Mouse (Mus musculus) midbrain, postnatal 0 days (tissue): ENCODE data around the gene Npw. TPM values are rescaled to one million over a fixed set of nuclear protein-coding genes. Genes with fewer than 3 reads are reported as not detected.

Experiments used
- ATAC-seq: fragments of 200-750 bp; cut with Nextera tagmentation; 2 replicates; pipeline ENCODE4 v1.8.0; 2017; ENCODE audit warnings: moderate number of reproducible peaks, mild to moderate bottlenecking, moderate TSS enrichment, moderate library complexity; ENCODE audit not compliant: low FRiP score
- DNase-seq: peaks from one replicate; pipeline ENCODE4 v3.0.0-alpha.2; 2015; ENCODE audit warnings: low spot score
- H3K27ac ChIP-seq: fragments of 300-500 bp; sonication (generic); 2 replicates; pipeline ENCODE4 v1.5.1; 2014; ENCODE audit warnings: low read depth, mild to moderate bottlenecking, low read length, mixed read lengths
- H3K27me3 ChIP-seq: fragments of 300-500 bp; sonication (generic); 2 replicates; pipeline ENCODE4 v1.6.1; 2014; ENCODE audit warnings: low read length, control low read depth, mixed read lengths; ENCODE audit not compliant: insufficient read depth
- H3K36me3 ChIP-seq: fragments of 300-500 bp; sonication (generic); 2 replicates; pipeline ENCODE4 v1.6.1; 2014; ENCODE audit warnings: low read length, control low read depth, mixed read lengths; ENCODE audit not compliant: insufficient read depth
- H3K4me1 ChIP-seq: fragments of 300-500 bp; sonication (generic); 2 replicates; pipeline ENCODE4 v1.6.1; 2014; ENCODE audit warnings: mild to moderate bottlenecking, control low read depth, antibody characterized with exemption, low read length, mixed read lengths; ENCODE audit not compliant: insufficient read depth
- H3K4me2 ChIP-seq: fragments of 300-500 bp; sonication (generic); 2 replicates; pipeline ENCODE4 v1.6.1; 2014; ENCODE audit warnings: low read depth, mild to moderate bottlenecking, low read length, mixed read lengths; ENCODE audit not compliant: poor library complexity, severe bottlenecking
- H3K4me3 ChIP-seq: fragments of 300-500 bp; sonication (generic); 2 replicates; pipeline ENCODE4 v1.5.1; 2014; ENCODE audit warnings: low read depth, mild to moderate bottlenecking, low read length, moderate library complexity
- H3K9ac ChIP-seq: fragments of 300-500 bp; sonication (generic); replicated peaks from 2 replicates; pipeline ENCODE4 v1.6.1; 2014; ENCODE audit warnings: mild to moderate bottlenecking, low read length, moderate library complexity, mixed read lengths; ENCODE audit not compliant: poor library complexity, severe bottlenecking
- H3K9me3 ChIP-seq: fragments of 300-500 bp; sonication (generic); 2 replicates; pipeline ENCODE4 v1.6.1; 2016; ENCODE audit warnings: low read length, control low read depth
- CTCF ChIP-seq: IDR thresholded peaks from 2 replicates; pipeline ENCODE4 v1.5.1; 2016; ENCODE audit warnings: antibody characterized with exemption, mild to moderate bottlenecking
- WGBS: fragments of 180-500 bp; shearing (Covaris S2); extraction: QIAGEN DNeasy Blood & Tissue Kit; methylation state at CpG from one replicate; pipeline ENCODE4 v1.1.7; 2014; 5-methylcytosine and 5-hydroxymethylcytosine counted together
- polyA plus RNA-seq: library from polyadenylated mRNA; unstranded; fragments of >200 nt; fragmentation: Nextera tagmentation; extraction: Ambion mirVana; gene quantifications from 2 replicates; pipeline ENCODE4 v1.2.1, GENCODE M21; 2015
- total RNA-seq: library from RNA; depleted of rRNA; stranded (reverse); fragments of >200 nt; gene quantifications from 2 replicates; pipeline ENCODE4 v1.2.3, GENCODE M21; 2014; rRNA removed

Npw gene
- total and polyA plus RNA-seq, 2 experiments from 2014 or later: 0.86 TPM; not detected in 1

GRCm38 (mm10) chr17:24625472-24625871 lies 32.8 kb downstream of the Npw start:
- Histone ChIP-seq H3K27me3 (no peaks in the 10 kb centered on the region), H3K4me1 (no peaks in the 10 kb centered on the region), H3K9me3 (no peaks in the 10 kb centered on the region), H3K36me3 (peaks cover 83% of the 10 kb centered on the region), H3K4me2 (no peak overlapping the region), H3K4me3 (no peak overlapping the region), H3K9ac (no peak overlapping the region), H3K27ac (no peak overlapping the region)
- no peak for TF ChIP-seq CTCF
- DNase-seq (no peak), ATAC-seq (no peak)
- WGBS: 94% methylated on average over 8 of the region's 8 CpGs

DNA sequence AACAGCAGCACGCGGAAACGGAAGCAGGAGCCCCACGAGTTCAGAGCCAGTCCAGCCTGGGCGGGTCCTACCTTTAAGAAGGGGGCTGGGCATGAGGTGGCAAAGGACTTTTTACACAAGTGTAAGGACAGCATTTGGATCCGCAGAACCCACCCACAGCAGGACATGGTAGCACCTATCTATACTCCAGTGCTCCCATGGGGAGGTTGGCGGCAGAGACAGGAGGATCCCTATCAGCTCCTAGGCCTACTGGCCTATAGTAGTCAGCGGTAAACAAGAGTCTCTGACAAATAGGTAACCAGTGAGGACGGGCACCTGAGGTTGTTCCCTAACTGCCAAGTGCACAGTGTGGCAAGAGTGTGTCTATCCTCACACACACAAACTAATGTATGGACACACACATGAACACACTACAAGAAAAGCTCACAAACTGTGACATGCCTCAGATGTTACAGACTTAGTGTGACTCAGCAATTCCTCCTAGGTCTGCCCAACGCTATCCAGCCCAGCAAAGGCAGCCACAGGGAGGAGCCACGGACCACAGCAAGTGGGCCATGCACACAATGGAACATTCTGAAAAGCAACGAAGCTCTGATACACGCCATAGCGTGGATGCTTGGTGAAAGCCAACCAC lies 40.6 kb downstream of the Npw start:
- H3K9me3 ChIP-seq: no peaks in the 10 kb centered on the region
- DNase-seq (no peak), ATAC-seq (no peak)
- no peaks in the 10 kb centered on the region for H3K4me1 ChIP-seq
- no peak overlapping the region for H3K27ac ChIP-seq
- no peak for TF ChIP-seq CTCF
- 89% methylated on average over 14 of the region's 14 CpGs for WGBS
- H3K27me3 ChIP-seq: no peaks in the 10 kb centered on the region
- no peak overlapping the region for H3K9ac ChIP-seq
- H3K4me3 ChIP-seq: no peak overlapping the region
- no peak overlapping the region for H3K4me2 ChIP-seq
- H3K36me3 ChIP-seq: peaks cover 95% of the 10 kb centered on the region

DNA sequence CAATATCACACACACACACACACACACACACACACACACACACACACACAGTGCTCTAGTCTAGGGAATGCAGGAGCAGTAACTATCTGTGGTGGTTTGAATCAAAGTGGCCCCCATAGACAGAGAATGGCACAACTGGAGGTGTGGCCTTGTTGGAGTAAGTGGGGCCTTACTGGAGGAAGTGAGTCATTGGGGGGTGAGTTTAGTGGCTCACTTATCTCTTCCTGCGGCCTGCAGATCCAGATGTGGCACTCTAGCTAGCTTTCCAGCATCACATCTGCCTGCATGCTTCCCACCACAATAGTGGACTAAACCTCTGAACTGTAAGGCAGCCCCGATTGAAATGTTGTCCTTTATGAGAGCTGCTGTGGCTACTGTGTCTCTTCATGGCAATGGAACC lies 47.5 kb downstream of the Npw start:
- no peak overlapping the region for H3K9ac ChIP-seq
- H3K36me3 ChIP-seq: peaks cover 62% of the 10 kb centered on the region
- H3K4me1 ChIP-seq: no peaks in the 10 kb centered on the region
- no peaks in the 10 kb centered on the region for H3K9me3 ChIP-seq
- no peak overlapping the region for H3K4me2 ChIP-seq
- no peak overlapping the region for H3K27ac ChIP-seq
- no peaks in the 10 kb centered on the region for H3K27me3 ChIP-seq
- 96% methylated on average over 2 of the region's 2 CpGs for WGBS
- H3K4me3 ChIP-seq: no peak overlapping the region
- no peak for TF ChIP-seq CTCF
- no peak for DNase-seq
- ATAC-seq: no peak

DNA sequence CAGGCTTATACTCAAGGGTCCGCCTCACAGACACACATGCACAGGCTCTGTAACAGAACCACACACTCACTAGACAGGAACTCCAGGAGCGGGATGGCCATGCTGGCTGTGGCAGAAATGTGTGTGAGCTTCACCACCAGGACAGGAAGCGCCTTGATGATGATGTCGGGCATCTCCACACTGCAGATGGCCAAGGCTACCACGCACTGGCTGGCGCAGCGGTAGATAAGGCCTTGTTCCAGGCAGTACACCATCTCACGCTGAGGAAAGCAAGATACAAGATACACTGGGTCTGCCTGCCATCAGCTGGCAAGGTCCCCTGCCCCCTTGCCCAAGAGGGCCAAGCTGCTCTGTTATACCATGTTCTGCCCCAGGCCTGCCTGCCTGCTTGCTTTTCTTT lies 49.4 kb downstream of the Npw start:
- no peaks in the 10 kb centered on the region for H3K9me3 ChIP-seq
- DNase-seq: no peak
- peaks cover 62% of the 10 kb centered on the region for H3K36me3 ChIP-seq
- H3K27ac ChIP-seq: no peak overlapping the region
- no peaks in the 10 kb centered on the region for H3K27me3 ChIP-seq
- ATAC-seq: no peak
- H3K4me3 ChIP-seq: no peak overlapping the region
- no peak overlapping the region for H3K9ac ChIP-seq
- H3K4me2 ChIP-seq: no peak overlapping the region
- 96% methylated on average over 8 of the region's 8 CpGs for WGBS
- H3K4me1 ChIP-seq: no peaks in the 10 kb centered on the region
- TF ChIP-seq CTCF: no peak

- Histone ChIP-seq H3K4me1 (no peaks in the 10 kb centered on the region), H3K4me2 (no peak overlapping the region), H3K4me3 (no peak overlapping the region), H3K27me3 (no peaks in the 10 kb centered on the region), H3K27ac (no peak overlapping the region), H3K9me3 (no peaks in the 10 kb centered on the region), H3K36me3 (peaks cover 60% of the 10 kb centered on the region), H3K9ac (no peak overlapping the region)
- ATAC-seq (no peak), DNase-seq (no peak)
- no peak for TF ChIP-seq CTCF
- WGBS: 92% methylated on average over 4 of the region's 4 CpGs
Observed at GRCm38 (mm10) chr17:24608370-24608769, 49.9 kb downstream of the Npw start.

Other genes with a start within 250 kb of the Npw start
Only the 30 nearest of the 34 such genes appear.
- gene Eci1, start 231.8 kb downstream of the Npw start, total RNA-seq: 20.6 and 26.6 TPM in 2 replicates
- gene Eci1, start 231.8 kb downstream of the Npw start, polyA plus RNA-seq: 31.0 and 41.1 TPM in 2 replicates
- 5.0 and 5.6 TPM in 2 replicates for gene Dnase1l2, start 215.4 kb downstream of the Npw start, total RNA-seq
- 0.94 and 1.1 TPM in 2 replicates for gene Dnase1l2, start 215.4 kb downstream of the Npw start, polyA plus RNA-seq
- 35.1 and 38.0 TPM in 2 replicates for gene E4f1, start 188.1 kb downstream of the Npw start, total RNA-seq
- 25.6 and 30.6 TPM in 2 replicates for gene E4f1, start 188.1 kb downstream of the Npw start, polyA plus RNA-seq
- 49.6 and 50.1 TPM in 2 replicates for gene Pgp, start 188.1 kb downstream of the Npw start, total RNA-seq
- 86.8 and 88.7 TPM in 2 replicates for gene Pgp, start 188.1 kb downstream of the Npw start, polyA plus RNA-seq
- 0.57 TPM in 1 of 2 replicates, not detected in the other for gene Bricd5, start 184.6 kb downstream of the Npw start, total RNA-seq
- 0.83 and 0.95 TPM in 2 replicates for gene Bricd5, start 184.6 kb downstream of the Npw start, polyA plus RNA-seq
- 51.8 and 60.8 TPM in 2 replicates for gene Mlst8, start 179.4 kb downstream of the Npw start, total RNA-seq
- 28.4 and 29.5 TPM in 2 replicates for gene Mlst8, start 179.4 kb downstream of the Npw start, polyA plus RNA-seq
- gene Caskin1, start 169.9 kb downstream of the Npw start, total RNA-seq: 151 and 153 TPM in 2 replicates
- 43.9 and 47.5 TPM in 2 replicates for gene Caskin1, start 169.9 kb downstream of the Npw start, polyA plus RNA-seq
- gene Traf7, start 130.5 kb downstream of the Npw start, total RNA-seq: 175 and 179 TPM in 2 replicates
- 71.4 and 73.6 TPM in 2 replicates for gene Traf7, start 130.5 kb downstream of the Npw start, polyA plus RNA-seq
- 4.4 and 7.6 TPM in 2 replicates for gene Rab26, start 124.2 kb downstream of the Npw start, total RNA-seq
- 15.5 and 17.7 TPM in 2 replicates for gene Rab26, start 124.2 kb downstream of the Npw start, polyA plus RNA-seq
- 73.6 and 84.3 TPM in 2 replicates for gene Pkd1, start 108.6 kb downstream of the Npw start, total RNA-seq
- 13.6 and 14.5 TPM in 2 replicates for gene Pkd1, start 108.6 kb downstream of the Npw start, polyA plus RNA-seq
- 106 and 114 TPM in 2 replicates for gene Tsc2, start 25.8 kb downstream of the Npw start, total RNA-seq
- gene Tsc2, start 25.8 kb downstream of the Npw start, polyA plus RNA-seq: 56.6 and 61.7 TPM in 2 replicates
- gene Nthl1, start 25.8 kb downstream of the Npw start, total RNA-seq: 4.5 and 6.2 TPM in 2 replicates
- 6.0 and 7.2 TPM in 2 replicates for gene Nthl1, start 25.8 kb downstream of the Npw start, polyA plus RNA-seq
- gene Slc9a3r2, start 8.1 kb downstream of the Npw start, total RNA-seq: 61.7 and 62.8 TPM in 2 replicates
- 52.1 and 52.7 TPM in 2 replicates for gene Slc9a3r2, start 8.1 kb downstream of the Npw start, polyA plus RNA-seq
- gene Zfp598, start 11.2 kb upstream of the Npw start, total RNA-seq: 36.4 and 40.0 TPM in 2 replicates
- gene Zfp598, start 11.2 kb upstream of the Npw start, polyA plus RNA-seq: 15.7 and 16.4 TPM in 2 replicates
- 330 and 376 TPM in 2 replicates for gene Syngr3, start 31.5 kb upstream of the Npw start, total RNA-seq
- gene Syngr3, start 31.5 kb upstream of the Npw start, polyA plus RNA-seq: 334 and 375 TPM in 2 replicates
- 28.0 and 44.3 TPM in 2 replicates for gene Gfer, start 37.7 kb upstream of the Npw start, total RNA-seq
- 36.7 and 39.4 TPM in 2 replicates for gene Gfer, start 37.7 kb upstream of the Npw start, polyA plus RNA-seq
- gene Noxo1, start 37.8 kb upstream of the Npw start, total RNA-seq: 7.2 and 11.1 TPM in 2 replicates
- 1.9 and 2.1 TPM in 2 replicates for gene Noxo1, start 37.8 kb upstream of the Npw start, polyA plus RNA-seq
- gene Tbl3, start 49.2 kb upstream of the Npw start, total RNA-seq: 44.0 and 56.4 TPM in 2 replicates
- gene Tbl3, start 49.2 kb upstream of the Npw start, polyA plus RNA-seq: 38.2 and 46.7 TPM in 2 replicates
- not detected in 2 replicates for gene Rnf151, start 59.6 kb upstream of the Npw start, total RNA-seq
- not detected in 2 replicates for gene Rnf151, start 59.6 kb upstream of the Npw start, polyA plus RNA-seq
- gene Rps2, start 59.7 kb upstream of the Npw start, total RNA-seq: 2,209 and 2,389 TPM in 2 replicates
- gene Rps2, start 59.7 kb upstream of the Npw start, polyA plus RNA-seq: 749 and 802 TPM in 2 replicates
- gene Ndufb10, start 66.0 kb upstream of the Npw start, total RNA-seq: 150 and 170 TPM in 2 replicates
- gene Ndufb10, start 66.0 kb upstream of the Npw start, polyA plus RNA-seq: 344 and 349 TPM in 2 replicates
- gene Rpl3l, start 69.4 kb upstream of the Npw start, total RNA-seq: not detected in 2 replicates
- 0.21 and 0.37 TPM in 2 replicates for gene Rpl3l, start 69.4 kb upstream of the Npw start, polyA plus RNA-seq
- 9.6 and 14.1 TPM in 2 replicates for gene Msrb1, start 78.2 kb upstream of the Npw start, total RNA-seq
- 20.6 and 22.6 TPM in 2 replicates for gene Msrb1, start 78.2 kb upstream of the Npw start, polyA plus RNA-seq
- gene Hs3st6, start 94.5 kb upstream of the Npw start, total RNA-seq: 0.49 TPM in 1 of 2 replicates, not detected in the other
- gene Hs3st6, start 94.5 kb upstream of the Npw start, polyA plus RNA-seq: 0.22 and 0.50 TPM in 2 replicates
- gene Meiob, start 145.8 kb upstream of the Npw start, total RNA-seq: not detected in 2 replicates
- 0.12 TPM in 1 of 2 replicates, not detected in the other for gene Meiob, start 145.8 kb upstream of the Npw start, polyA plus RNA-seq
- gene Hagh, start 181.7 kb upstream of the Npw start, total RNA-seq: 73.6 and 119 TPM in 2 replicates
- 74.0 and 79.5 TPM in 2 replicates for gene Hagh, start 181.7 kb upstream of the Npw start, polyA plus RNA-seq
- gene Fahd1, start 191.9 kb upstream of the Npw start, total RNA-seq: 11.7 and 14.0 TPM in 2 replicates
- 18.2 and 20.8 TPM in 2 replicates for gene Fahd1, start 191.9 kb upstream of the Npw start, polyA plus RNA-seq
- 0.28 TPM in 1 of 2 replicates, not detected in the other for gene Igfals, start 207.5 kb upstream of the Npw start, total RNA-seq
- gene Igfals, start 207.5 kb upstream of the Npw start, polyA plus RNA-seq: 0.31 TPM in 1 of 2 replicates, not detected in the other
- gene Nubp2, start 227.9 kb upstream of the Npw start, total RNA-seq: 39.6 and 60.2 TPM in 2 replicates
- gene Nubp2, start 227.9 kb upstream of the Npw start, polyA plus RNA-seq: 55.8 and 63.9 TPM in 2 replicates
- 87.5 and 105 TPM in 2 replicates for gene Spsb3, start 228.2 kb upstream of the Npw start, total RNA-seq
- 100 and 110 TPM in 2 replicates for gene Spsb3, start 228.2 kb upstream of the Npw start, polyA plus RNA-seq